Mouse (Mus musculus): Measurements from ENCODE around the gene 9230104L09Rik. TPM values are rescaled to one million over a fixed set of nuclear protein-coding genes. Genes with fewer than 3 reads are reported as not detected.

9230104L09Rik gene
- polyA plus RNA-seq, 1 experiment from 2014 or later, result not detected

- Histone ChIP-seq H3K36me3 (replicated peaks) (no peaks in the 10 kb centered on the region), H3K4me1 (replicated peaks) (no peaks in the 10 kb centered on the region), H3K4me3 (replicated peaks) (no peak overlapping the region), H3K27ac (replicated peaks) (no peak overlapping the region), H3K4me2 (peak overlapping the region; percentile 10; the same call in 1 of the 2 replicates), H3K9me3 (replicated peaks) (no peaks in the 10 kb centered on the region), H3K27me3 (no peaks in the 10 kb centered on the region), H3K9ac (no peak overlapping the region)
- ATAC-seq (ENCODE audit: insufficient read depth), result no peak
- 25% methylated on average over 8 of the region's 8 CpGs for WGBS (ENCODE audit: insufficient replicate concordance)
These were observed 8.0 kb downstream of the 9230104L09Rik start for GRCm38 (mm10) chr2:148856630-148857400.

- peak; percentile 49 for ATAC-seq (ENCODE audit: insufficient read depth)
- no peak overlapping the region for H3K27ac ChIP-seq (replicated peaks)
- no peak overlapping the region for H3K9ac ChIP-seq
- H3K4me2 ChIP-seq, result no peak overlapping the region
- H3K36me3 ChIP-seq (replicated peaks), result no peaks in the 10 kb centered on the region
- H3K4me1 ChIP-seq (replicated peaks), result no peaks in the 10 kb centered on the region
- H3K27me3 ChIP-seq, result no peaks in the 10 kb centered on the region
- 29% methylated on average over 8 of the region's 8 CpGs for WGBS (ENCODE audit: insufficient replicate concordance)
- H3K4me3 ChIP-seq (replicated peaks), result no peak overlapping the region
- no peaks in the 10 kb centered on the region for H3K9me3 ChIP-seq (replicated peaks)
These were observed 13.5 kb downstream of the 9230104L09Rik start for GRCm38 (mm10) chr2:148851116-148851906.

GRCm38 (mm10) chr2:148839224-148839623, 25.6 kb downstream of the 9230104L09Rik start:
- H3K27ac ChIP-seq (replicated peaks), result no peak overlapping the region
- ATAC-seq (ENCODE audit: insufficient read depth), result no peak
- WGBS (ENCODE audit: insufficient replicate concordance), result 42% methylated on average over 2 of the region's 2 CpGs
- H3K36me3 ChIP-seq (replicated peaks), result no peaks in the 10 kb centered on the region
- no peak overlapping the region for H3K4me2 ChIP-seq
- H3K4me3 ChIP-seq (replicated peaks), result no peak overlapping the region
- H3K9me3 ChIP-seq (replicated peaks), result no peaks in the 10 kb centered on the region
- no peaks in the 10 kb centered on the region for H3K27me3 ChIP-seq
- no peaks in the 10 kb centered on the region for H3K4me1 ChIP-seq (replicated peaks)
- H3K9ac ChIP-seq, result no peak overlapping the region

DNA sequence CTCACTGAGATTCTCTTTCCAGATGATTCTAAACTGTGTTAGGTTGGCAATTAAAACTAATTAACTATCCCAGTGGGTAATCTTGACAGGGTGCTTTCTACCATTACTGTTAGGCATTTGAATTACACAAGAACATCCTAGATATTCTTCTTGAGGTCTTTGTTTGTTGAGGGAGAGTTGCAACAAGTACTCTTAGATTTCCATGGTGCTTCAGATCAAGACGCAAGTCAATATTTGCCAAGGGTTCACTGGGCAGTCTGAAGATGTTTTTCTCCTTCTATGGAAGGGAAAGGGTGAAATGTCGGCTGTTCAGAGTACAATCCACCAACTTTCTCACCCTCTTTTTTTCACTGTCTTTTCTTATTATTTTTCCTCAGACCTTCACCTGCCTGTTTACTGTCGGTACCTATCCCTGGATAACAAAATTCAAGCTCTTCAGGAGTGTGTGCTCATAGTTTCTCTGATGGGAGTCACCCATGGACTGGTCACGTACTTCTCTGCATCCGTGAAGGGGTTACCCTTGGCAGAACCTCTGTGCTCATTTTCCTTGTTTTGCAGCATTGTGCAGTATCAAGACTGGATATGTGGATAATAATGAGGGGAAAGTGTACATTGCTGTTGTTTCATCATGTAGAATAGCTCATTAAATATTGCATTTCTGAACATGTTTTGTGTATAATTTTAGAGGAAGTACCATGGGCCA, 26.6 kb downstream of the 9230104L09Rik start:
- 68% methylated on average over 5 of the region's 5 CpGs for WGBS (ENCODE audit: insufficient replicate concordance)
- ATAC-seq (ENCODE audit: insufficient read depth), result no peak

GRCm38 (mm10) chr2:148834912-148835311, 29.9 kb downstream of the 9230104L09Rik start, which contains the start of gene Cst9:
Gene Cst9 (plus strand): TSS chr2:148835147.
- Histone ChIP-seq H3K27me3 (no peaks in the 10 kb centered on the region), H3K27ac (replicated peaks) (no peak within 1 kb of the TSS), H3K4me3 (replicated peaks) (no peak within 1 kb of the TSS), H3K9me3 (replicated peaks) (no peaks in the 10 kb centered on the region), H3K4me1 (replicated peaks) (no peaks in the 10 kb centered on the region), H3K4me2 (no peak within 1 kb of the TSS), H3K9ac (no peak within 1 kb of the TSS), H3K36me3 (replicated peaks) (no peaks in the 10 kb centered on the region)
- WGBS (ENCODE audit: insufficient replicate concordance), result 39% methylated on average over 4 of the region's 4 CpGs
- ATAC-seq (ENCODE audit: insufficient read depth), result no peak

More for the DNA sequence above, 26.6 kb downstream of the 9230104L09Rik start:
- no peaks in the 10 kb centered on the region for H3K36me3 ChIP-seq (replicated peaks)
- no peak overlapping the region for H3K4me3 ChIP-seq (replicated peaks)
- H3K9ac ChIP-seq, result no peak overlapping the region
- H3K4me2 ChIP-seq, result no peak overlapping the region
- H3K9me3 ChIP-seq (replicated peaks), result no peaks in the 10 kb centered on the region
- no peaks in the 10 kb centered on the region for H3K27me3 ChIP-seq
- no peaks in the 10 kb centered on the region for H3K4me1 ChIP-seq (replicated peaks)
- H3K27ac ChIP-seq (replicated peaks), result no peak overlapping the region

GRCm38 (mm10) chr2:148825986-148826385, 38.9 kb downstream of the 9230104L09Rik start:
- Histone ChIP-seq H3K4me3 (replicated peaks) (no peak overlapping the region), H3K4me2 (no peak overlapping the region), H3K36me3 (replicated peaks) (no peaks in the 10 kb centered on the region), H3K4me1 (replicated peaks) (no peaks in the 10 kb centered on the region), H3K9me3 (replicated peaks) (no peaks in the 10 kb centered on the region), H3K27me3 (no peaks in the 10 kb centered on the region), H3K9ac (no peak overlapping the region), H3K27ac (replicated peaks) (no peak overlapping the region)
- 39% methylated on average over 1 of the region's 1 CpGs for WGBS (ENCODE audit: insufficient replicate concordance)
- no peak for ATAC-seq (ENCODE audit: insufficient read depth)

DNA sequence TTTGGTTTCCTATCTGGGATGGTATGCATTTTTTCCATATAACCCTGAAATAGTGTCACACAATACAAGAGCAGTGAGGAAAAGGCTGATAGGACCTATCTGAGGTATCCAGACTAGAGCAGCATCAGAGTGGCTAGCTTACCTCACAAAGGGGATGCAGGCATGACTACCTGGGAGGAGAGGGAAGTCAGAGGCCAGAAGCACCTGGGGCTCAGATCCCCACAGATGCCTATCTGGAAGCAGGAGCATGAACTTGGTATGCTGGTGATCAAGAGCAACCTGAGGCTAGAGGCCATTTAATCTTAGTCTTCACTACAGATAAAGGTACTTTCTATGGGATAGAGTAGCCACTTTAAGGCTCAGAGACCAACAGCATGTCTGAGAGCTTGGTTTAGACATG, 44.9 kb downstream of the 9230104L09Rik start, which contains the start of gene Cst13:
Cst13 (plus strand) TSS at position 173 of the 400 bp plus-strand sequence.
- Histone ChIP-seq H3K36me3 (replicated peaks) (no peaks in the 10 kb centered on the region), H3K4me2 (no peak within 1 kb of the TSS)

GRCm38 (mm10) chr2:148806696-148807095, 58.1 kb downstream of the 9230104L09Rik start:
- H3K27me3 ChIP-seq, result no peaks in the 10 kb centered on the region
- WGBS (ENCODE audit: insufficient replicate concordance), result 56% methylated on average over 6 of the region's 6 CpGs
- no peak overlapping the region for H3K27ac ChIP-seq (replicated peaks)
- H3K4me2 ChIP-seq, result no peak overlapping the region
- H3K9ac ChIP-seq, result no peak overlapping the region
- no peaks in the 10 kb centered on the region for H3K4me1 ChIP-seq (replicated peaks)
- no peaks in the 10 kb centered on the region for H3K36me3 ChIP-seq (replicated peaks)
- no peak for ATAC-seq (ENCODE audit: insufficient read depth)
- H3K4me3 ChIP-seq (replicated peaks), result no peak overlapping the region
- no peaks in the 10 kb centered on the region for H3K9me3 ChIP-seq (replicated peaks)

More for the DNA sequence above, 44.9 kb downstream of the 9230104L09Rik start, which contains the start of gene Cst13:
- Histone ChIP-seq H3K9ac (no peak within 1 kb of the TSS), H3K27me3 (no peaks in the 10 kb centered on the region), H3K4me1 (replicated peaks) (no peaks in the 10 kb centered on the region), H3K9me3 (replicated peaks) (no peaks in the 10 kb centered on the region), H3K27ac (replicated peaks) (no peak within 1 kb of the TSS), H3K4me3 (replicated peaks) (no peak within 1 kb of the TSS)
- no peak for ATAC-seq (ENCODE audit: insufficient read depth)

GRCm38 (mm10) chr2:148801491-148801921, 63.3 kb downstream of the 9230104L09Rik start:
- peak; percentile 63 for ATAC-seq (ENCODE audit: insufficient read depth)
- Histone ChIP-seq H3K4me3 (replicated peaks) (no peak overlapping the region), H3K36me3 (replicated peaks) (no peaks in the 10 kb centered on the region), H3K27me3 (no peaks in the 10 kb centered on the region), H3K4me1 (replicated peaks) (no peaks in the 10 kb centered on the region), H3K9ac (no peak overlapping the region), H3K4me2 (no peak overlapping the region), H3K27ac (replicated peaks) (no peak overlapping the region), H3K9me3 (replicated peaks) (no peaks in the 10 kb centered on the region)
- 14% methylated on average over 3 of the region's 3 CpGs for WGBS (ENCODE audit: insufficient replicate concordance)

DNA sequence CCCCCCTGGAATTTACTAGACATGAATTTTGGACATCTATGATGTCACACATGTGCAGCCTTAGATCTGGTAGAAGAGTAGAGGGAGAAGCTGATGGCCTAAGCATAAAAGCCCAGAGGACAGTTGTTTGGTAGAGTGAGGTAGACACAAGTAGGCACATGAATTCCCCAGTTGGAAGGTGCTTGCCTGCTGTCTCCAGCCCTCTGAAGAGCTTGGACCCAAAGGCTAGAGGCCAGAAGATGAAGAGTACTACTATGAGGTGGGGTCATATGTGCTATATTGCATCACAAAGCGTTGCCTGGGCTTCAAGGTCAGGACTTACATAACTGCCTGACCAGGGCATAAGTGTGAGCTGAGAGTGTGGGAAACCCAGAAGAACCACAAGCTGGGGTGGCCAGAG, 66.4 kb downstream of the 9230104L09Rik start, which contains the start of gene Cst8:
Cst8 (plus strand) TSS at position 301 of the 400 bp plus-strand sequence.
- H3K9ac ChIP-seq, result no peak within 1 kb of the TSS
- no peaks in the 10 kb centered on the region for H3K4me1 ChIP-seq (replicated peaks)
- no peak within 1 kb of the TSS for H3K4me2 ChIP-seq
- no peaks in the 10 kb centered on the region for H3K36me3 ChIP-seq (replicated peaks)
- no peaks in the 10 kb centered on the region for H3K9me3 ChIP-seq (replicated peaks)
- no peak within 1 kb of the TSS for H3K4me3 ChIP-seq (replicated peaks)
- H3K27ac ChIP-seq (replicated peaks), result no peak within 1 kb of the TSS
- H3K27me3 ChIP-seq, result no peaks in the 10 kb centered on the region
- WGBS (ENCODE audit: insufficient replicate concordance), result 44% methylated on average over 1 of the region's 1 CpGs
- no peak for ATAC-seq (ENCODE audit: insufficient read depth)
